Mouse (Mus musculus): ENCODE data around the gene Ambp. TPM values are rescaled to one million over a fixed set of nuclear protein-coding genes. Genes with fewer than 3 reads are reported as not detected.

Ambp gene
- not detected for total RNA-seq (2021)

- intact Hi-C loops (cut with DNase I) = loop anchor here (5.0 kb wide), 1 partner anchor 163 kb away; no protein-coding TSS in a partner anchor
- no peak for DNase-seq (ENCODE audit: low spot score in 2 of 2)
These were observed at the start of gene Ambp for GRCm38 (mm10) chr4:63154699-63155098. Ambp (minus strand) TSS chr4:63154799.

DNA sequence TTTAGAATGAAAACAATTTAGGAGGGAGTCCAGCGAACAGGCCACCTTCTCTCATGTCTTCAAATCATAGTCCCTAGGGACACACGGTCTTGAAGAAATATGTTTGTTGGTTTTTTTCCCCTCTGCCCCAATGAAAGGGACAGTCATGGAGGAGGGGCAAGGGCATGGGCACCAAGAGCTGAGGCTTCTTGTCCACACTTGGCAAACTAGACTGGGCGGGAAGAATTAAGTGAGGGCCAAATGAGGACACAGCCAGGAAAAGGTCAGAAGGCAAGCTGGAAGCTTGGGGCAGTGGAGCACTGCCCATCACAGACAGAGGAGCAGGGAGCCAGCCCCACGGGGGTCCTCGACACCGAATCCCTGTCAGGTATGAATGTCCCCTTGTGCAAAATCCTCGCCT lies 49.3 kb upstream of the Ambp start:
- intact Hi-C loops (cut with DNase I) = no loop called here
- no peak for DNase-seq (ENCODE audit: low spot score in 2 of 2)

DNA sequence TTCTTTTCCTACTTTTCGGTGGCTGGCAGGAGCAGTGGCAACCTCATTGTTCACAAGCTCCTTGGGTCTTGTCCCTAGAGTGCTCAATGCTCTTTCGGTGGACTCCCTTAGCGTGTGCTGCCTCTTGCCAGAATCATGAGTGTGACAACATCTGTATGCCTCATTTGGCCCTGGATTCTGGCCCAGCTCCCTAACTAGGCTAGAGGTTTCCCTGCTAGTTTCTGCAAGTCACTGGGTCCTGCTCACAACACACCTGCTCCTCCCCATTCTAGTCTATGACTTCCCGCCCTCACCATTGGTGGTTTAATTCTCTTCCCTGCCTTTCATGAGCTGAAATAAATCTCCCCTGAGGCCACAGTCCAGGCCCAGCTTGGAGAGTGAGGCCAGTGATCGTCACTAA lies 44.8 kb upstream of the Ambp start:
- intact Hi-C loops (cut with DNase I) = no loop called here
- DNase-seq (ENCODE audit: low spot score in 2 of 2) = no peak

DNA sequence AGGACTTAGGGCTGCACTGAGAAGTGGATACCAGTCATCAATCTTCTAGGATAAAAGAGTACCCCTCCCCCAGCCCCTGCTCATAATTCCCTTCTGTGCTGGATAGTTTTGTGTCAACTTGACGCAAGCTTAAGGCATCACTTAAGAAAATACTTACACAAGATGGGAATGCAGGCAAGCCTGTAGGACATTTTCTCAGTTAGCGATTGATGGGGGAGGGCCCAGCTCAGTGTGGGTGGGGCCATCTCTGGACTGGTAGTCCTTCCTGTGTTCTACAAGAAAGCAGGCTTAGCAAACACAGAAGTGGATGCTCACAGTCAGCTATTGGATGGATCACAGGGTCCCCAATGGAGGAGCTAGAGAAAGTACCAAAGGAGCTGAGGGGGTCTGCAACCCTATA lies 39.8 kb upstream of the Ambp start:
- intact Hi-C loops (cut with DNase I) = no loop called here
- DNase-seq (ENCODE audit: low spot score in 2 of 2) = no peak

DNA sequence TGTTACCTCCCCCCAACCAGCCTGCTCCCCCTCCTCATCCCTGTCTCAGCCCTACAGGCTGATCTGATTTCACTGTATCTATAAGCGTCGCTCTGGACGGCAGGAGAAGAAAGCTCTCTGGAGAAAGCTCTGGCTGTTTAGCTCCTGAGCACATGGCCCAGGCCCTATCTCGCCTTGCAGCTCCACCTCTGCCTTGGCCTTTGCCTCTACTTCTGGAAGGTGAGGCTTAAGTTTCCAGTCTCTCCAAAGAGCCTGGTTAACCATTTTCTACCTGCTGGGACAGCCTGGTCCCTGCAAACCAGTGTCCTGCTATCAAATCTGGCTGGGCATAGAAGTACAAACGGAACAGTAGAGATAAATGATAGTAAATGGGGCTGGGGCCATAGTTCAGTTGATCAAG lies 37.0 kb upstream of the Ambp start:
- intact Hi-C loops (cut with DNase I) = no loop called here
- DNase-seq (ENCODE audit: low spot score in 2 of 2) = no peak

DNA sequence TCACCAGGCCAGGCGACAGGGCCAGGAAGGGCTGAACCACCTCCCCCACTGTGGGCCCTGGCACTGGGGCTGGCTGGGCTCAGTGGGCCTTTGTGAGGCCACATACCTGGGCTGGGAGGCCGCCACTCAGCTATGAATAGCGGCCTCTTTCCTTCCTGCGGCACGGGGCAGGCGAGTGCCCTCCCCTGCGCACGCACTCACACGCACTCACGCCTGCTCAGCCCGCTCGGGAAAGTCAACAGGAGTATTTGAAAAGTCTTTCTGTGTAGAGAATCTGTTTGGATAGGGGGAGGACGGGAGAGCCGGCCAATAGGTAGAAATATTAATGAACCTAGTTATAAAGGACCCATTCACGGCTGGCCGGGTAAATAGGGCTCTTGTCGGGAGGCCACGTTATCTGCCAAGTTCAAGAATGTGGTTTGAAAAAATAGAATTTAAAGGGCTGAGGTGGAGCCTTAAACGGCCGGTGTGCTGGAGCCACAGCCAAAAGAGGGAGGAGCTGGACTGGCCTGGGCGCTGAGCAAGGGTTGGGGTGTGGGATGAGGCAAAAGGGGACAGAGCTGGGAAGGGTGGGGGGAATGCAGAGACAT lies 31.8 kb upstream of the Ambp start:
- intact Hi-C loops (cut with DNase I) = no loop called here
- DNase-seq (ENCODE audit: low spot score in 2 of 2) = no peak

DNA sequence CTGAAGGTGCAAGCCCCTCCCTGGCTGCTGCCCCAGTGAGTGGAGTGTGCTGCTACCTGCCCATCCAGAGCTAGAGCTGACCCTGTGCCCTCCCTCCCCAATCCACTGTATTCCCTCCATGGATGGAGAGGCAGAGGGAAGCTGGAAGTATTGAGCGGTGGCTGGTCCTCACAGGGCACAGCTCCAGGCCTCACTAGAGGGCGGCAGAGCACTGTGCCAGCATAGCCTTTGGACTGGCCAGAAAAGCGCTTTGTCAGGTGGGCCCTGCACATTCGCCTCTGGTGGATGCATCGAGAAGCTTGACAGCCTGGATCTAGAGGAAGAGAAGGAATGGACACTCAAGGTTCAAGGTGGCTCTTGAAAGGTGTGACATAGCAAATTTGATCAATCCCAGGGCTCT lies 27.0 kb upstream of the Ambp start:
- peak; percentile 52 for DNase-seq (ENCODE audit: low spot score in 2 of 2)
- intact Hi-C loops (cut with DNase I) = loop anchor here (1.0 kb wide), 1 partner anchor 138 kb away; no protein-coding TSS in a partner anchor

GRCm38 (mm10) chr4:63171969-63172685 lies 17.5 kb upstream of the Ambp start, which contains the start of gene Kif12:
Kif12 (minus strand) TSS chr4:63172131.
- intact Hi-C loops (cut with DNase I) = no loop called here
- no peak for DNase-seq (ENCODE audit: low spot score in 2 of 2)

DNA sequence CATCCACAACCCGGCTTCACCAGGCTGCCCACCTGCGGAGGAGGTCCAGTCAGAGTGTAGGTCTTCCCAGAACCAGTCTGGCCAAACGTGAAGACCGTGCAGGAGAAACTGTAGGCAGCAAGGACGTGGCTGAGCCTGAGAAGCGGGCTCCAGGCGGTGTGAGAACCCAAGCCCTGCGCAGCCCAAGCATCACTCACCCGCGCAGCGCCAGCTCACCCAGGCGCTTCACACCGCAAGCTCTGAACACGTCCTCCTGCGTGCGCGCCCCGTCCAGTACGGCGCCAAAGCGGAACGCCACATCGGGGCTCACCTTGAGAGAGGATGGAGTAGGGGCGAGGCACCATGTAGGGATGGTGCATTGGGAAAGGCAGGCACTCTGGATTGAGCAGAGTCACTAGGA lies 16.5 kb upstream of the Ambp start:
- intact Hi-C loops (cut with DNase I) = no loop called here

GRCm38 (mm10) chr4:63170061-63170460 lies 15.5 kb upstream of the Ambp start:
- intact Hi-C loops (cut with DNase I) = no loop called here
- DNase-seq (ENCODE audit: low spot score in 2 of 2) = no peak

More for the DNA sequence above, 16.5 kb upstream of the Ambp start:
- no peak for DNase-seq (ENCODE audit: low spot score in 2 of 2)

DNA sequence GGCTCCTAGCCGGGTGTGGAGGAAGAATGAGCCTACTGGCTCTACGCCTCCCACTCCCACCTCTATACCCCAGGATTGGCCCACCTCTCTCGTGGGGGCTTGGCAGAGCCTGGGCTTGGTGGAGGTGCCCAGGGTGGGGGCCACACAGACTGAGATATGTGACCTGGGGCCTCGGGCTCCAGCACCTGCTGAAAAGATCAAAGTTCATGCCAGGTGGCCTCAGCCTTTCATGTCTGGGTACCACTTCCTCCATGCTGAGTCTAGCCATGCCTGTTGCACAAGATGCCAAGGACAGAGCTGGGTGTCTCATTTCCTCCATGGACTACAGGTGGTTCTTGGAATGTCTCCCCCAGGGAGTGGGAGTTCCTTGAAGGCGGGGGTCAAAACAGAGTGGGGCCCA lies 11.7 kb upstream of the Ambp start:
- DNase-seq (ENCODE audit: low spot score in 2 of 2) = no peak
- intact Hi-C loops (cut with DNase I) = loop anchor here (5.0 kb wide), 1 partner anchor 136 kb away; no protein-coding TSS in a partner anchor

DNA sequence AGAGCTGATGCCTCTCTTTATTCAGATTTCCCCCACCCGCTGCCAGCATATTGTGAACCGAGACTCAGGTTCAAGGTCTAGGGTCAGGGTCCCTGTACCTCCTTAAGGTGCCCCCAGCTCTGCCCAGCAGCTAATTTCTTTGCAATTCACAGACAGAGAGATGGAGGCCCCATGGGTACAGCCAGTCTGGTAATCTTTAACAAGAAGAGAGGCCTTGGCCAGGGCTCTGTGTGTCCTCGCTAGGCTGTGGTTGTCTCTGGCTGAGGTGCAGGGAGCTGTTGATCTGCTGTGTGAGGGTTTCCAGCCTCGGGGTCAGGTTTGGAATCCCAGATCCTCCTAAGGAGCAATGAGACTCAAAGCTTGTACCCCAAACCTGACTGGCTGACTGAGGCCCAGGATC lies 11.0 kb upstream of the Ambp start:
- intact Hi-C loops (cut with DNase I) = loop anchor here (5.0 kb wide), 1 partner anchor 137 kb away; no protein-coding TSS in a partner anchor

GRCm38 (mm10) chr4:63158961-63159592 lies 4.5 kb upstream of the Ambp start:
- intact Hi-C loops (cut with DNase I) = loop anchor here (5.0 kb wide), 1 partner anchor 158 kb away; no protein-coding TSS in a partner anchor
- DNase-seq (ENCODE audit: low spot score in 2 of 2) = peak; percentile 71 to 76

More for the DNA sequence above, 11.0 kb upstream of the Ambp start:
- no peak for DNase-seq (ENCODE audit: low spot score in 2 of 2)

DNA sequence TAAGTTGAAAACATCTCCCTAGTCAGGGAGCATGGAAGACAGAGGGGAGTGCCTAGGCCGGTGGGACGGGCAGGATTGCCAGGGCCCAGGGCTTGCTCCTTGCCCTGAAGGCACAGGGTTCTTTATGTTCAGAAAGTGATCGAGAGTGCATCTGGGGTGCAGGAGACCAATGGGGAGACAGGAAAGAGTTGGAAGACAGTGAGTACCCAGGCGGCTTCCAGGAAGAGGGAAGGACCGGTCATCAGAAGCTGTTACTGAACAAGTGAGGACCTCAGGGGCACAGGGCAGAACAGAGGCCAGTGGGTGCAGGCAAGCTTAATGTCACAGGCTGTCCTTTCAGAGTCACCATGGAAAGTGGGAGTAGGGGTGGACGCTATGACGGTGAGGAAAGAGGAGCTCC lies 3.6 kb upstream of the Ambp start:
- no peak for DNase-seq (ENCODE audit: low spot score in 2 of 2)
- intact Hi-C loops (cut with DNase I) = loop anchor here (5.0 kb wide), 1 partner anchor 159 kb away; no protein-coding TSS in a partner anchor

GRCm38 (mm10) chr4:63156726-63157634 lies 2.4 kb upstream of the Ambp start:
- DNase-seq (ENCODE audit: low spot score in 2 of 2) = no peak
- intact Hi-C loops (cut with DNase I) = loop anchor here (5.0 kb wide), 1 partner anchor 160 kb away; no protein-coding TSS in a partner anchor

GRCm38 (mm10) chr4:63155596-63155995 lies 997 bp upstream of the Ambp start:
- no peak for DNase-seq (ENCODE audit: low spot score in 2 of 2)
- intact Hi-C loops (cut with DNase I) = loop anchor here (5.0 kb wide), 1 partner anchor 162 kb away; no protein-coding TSS in a partner anchor

DNA sequence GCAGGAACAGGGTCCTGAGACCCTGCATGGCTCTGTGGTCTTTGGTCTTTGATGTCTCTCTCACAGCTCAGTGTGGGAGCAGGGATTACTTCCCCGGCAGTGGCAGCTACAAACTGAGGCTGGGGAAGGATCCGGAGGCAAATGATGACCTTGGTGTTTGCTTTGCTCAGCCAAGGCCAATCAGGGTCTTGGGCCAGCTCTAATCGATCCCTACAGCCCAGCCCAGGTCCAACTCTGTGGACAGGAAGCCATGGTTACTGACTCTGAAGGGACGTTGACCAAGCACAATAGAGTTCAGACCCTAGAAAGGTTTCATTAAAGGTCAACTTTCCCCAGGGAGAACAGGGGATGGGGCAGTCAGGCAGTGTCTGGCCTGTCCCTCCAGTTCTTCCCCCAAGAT lies 571 bp downstream of the Ambp start:
- DNase-seq (ENCODE audit: low spot score in 2 of 2) = no peak
- intact Hi-C loops (cut with DNase I) = no loop called here

DNA sequence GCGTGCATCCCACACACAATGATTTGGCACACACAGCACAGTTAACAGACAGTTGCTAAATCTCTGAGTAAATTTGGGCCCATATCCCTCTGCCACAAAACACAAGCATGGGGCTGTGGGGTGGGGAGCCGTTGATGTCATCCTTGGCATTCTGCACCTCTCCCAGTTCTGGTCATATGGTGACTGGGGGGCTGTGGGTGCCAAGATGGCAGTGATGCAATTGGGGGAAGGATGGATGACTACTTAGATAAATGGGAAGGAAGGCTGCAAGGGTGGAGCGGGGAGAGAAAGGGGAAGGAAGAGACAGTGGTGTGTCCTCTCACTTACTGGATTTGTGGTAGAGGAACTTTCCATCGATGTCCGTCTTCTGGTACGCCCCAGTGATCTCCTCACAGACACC lies 3.5 kb downstream of the Ambp start:
- DNase-seq (ENCODE audit: low spot score in 2 of 2) = no peak
- intact Hi-C loops (cut with DNase I) = no loop called here

DNA sequence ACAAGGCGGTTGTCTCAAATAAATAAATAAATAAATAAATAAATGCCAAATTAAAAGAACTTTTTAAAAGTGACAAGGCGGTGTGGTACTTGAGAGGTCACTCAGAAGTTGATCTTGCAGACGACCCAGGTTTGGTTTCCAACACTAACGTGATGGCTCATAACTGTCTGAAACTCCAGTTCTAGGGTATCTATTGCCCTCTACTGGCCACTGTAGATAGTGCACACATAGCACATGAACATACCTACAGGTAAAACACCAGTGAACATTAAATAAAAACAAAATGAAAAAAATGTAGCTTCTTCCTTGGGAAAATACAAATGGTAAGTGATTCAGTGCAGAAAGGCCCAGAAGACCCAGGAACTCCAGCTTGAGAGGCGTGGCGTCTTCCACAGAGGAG lies 7.3 kb downstream of the Ambp start:
- intact Hi-C loops (cut with DNase I) = no loop called here
- no peak for DNase-seq (ENCODE audit: low spot score in 2 of 2)

Data from left cerebral cortex, postnatal 36 days (tissue).